Mouse (Mus musculus): ENCODE data around the gene Mmel1. TPM values are rescaled to one million over a fixed set of nuclear protein-coding genes. Genes with fewer than 3 reads are reported as not detected.

Mmel1 gene
- polyA plus RNA-seq, 1 experiment from 2014 or later: not detected

- Histone ChIP-seq H3K4me1 (replicated peaks; ENCODE audit: control insufficient read depth, insufficient read depth, low read length) (peaks cover 16% of the 10 kb centered on the region), H3K27me3 (replicated peaks; ENCODE audit: control insufficient read depth, insufficient read depth, low read length) (no peaks in the 10 kb centered on the region), H3K36me3 (ENCODE audit: control insufficient read depth, insufficient read depth, low read length) (no peaks in the 10 kb centered on the region), H3K9me3 (ENCODE audit: control insufficient read depth, low read length) (no peaks in the 10 kb centered on the region), H3K4me2 (ENCODE audit: low read length) (0 out of 2 replicates have a peak overlapping the region, but pooled peaks have one; percentile 8), H3K4me3 (ENCODE audit: low read depth, low read length) (no peak overlapping the region), H3K27ac (ENCODE audit: low read depth) (0 out of 2 replicates have a peak overlapping the region, but pooled peaks have one; percentile 47), H3K9ac (ENCODE audit: low read length) (no peak overlapping the region)
- ATAC-seq (replicated peaks; ENCODE audit: low FRiP score, low TSS enrichment, low read depth) (peak; percentile 72), DNase-seq (ENCODE audit: low spot score) (peak; percentile 89)
- WGBS: 44% methylated on average over 17 of the region's 17 CpGs
These were observed 38.4 kb downstream of the Mmel1 start for GRCm38 (mm10) chr4:154907833-154908232.

DNA sequence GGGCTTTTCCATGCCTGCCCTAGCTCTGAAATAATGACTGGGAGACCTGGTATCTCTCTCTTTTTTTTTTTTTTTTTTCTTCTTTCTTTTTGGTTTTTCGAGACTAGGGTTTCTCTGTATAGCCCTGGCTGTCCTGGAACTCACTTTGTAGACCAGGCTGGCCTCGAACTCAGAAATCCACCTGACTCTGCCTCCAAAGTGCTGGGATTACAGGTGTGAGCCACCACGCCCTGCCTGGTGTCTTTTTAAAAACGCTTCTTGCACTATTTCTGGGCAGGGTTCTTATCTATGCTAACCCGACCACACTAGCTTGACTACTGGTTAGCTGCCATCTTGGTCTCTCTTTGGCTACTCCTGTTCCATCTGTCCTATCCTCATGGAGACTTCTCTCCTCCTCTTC, 39.1 kb downstream of the Mmel1 start:
- peaks cover 16% of the 10 kb centered on the region for H3K4me1 ChIP-seq (replicated peaks; ENCODE audit: control insufficient read depth, insufficient read depth, low read length)
- H3K4me2 ChIP-seq (ENCODE audit: low read length): no peak overlapping the region
- no peak overlapping the region for H3K27ac ChIP-seq (ENCODE audit: low read depth)
- no peaks in the 10 kb centered on the region for H3K36me3 ChIP-seq (ENCODE audit: control insufficient read depth, insufficient read depth, low read length)
- H3K9ac ChIP-seq (ENCODE audit: low read length): no peak overlapping the region
- no peaks in the 10 kb centered on the region for H3K9me3 ChIP-seq (ENCODE audit: control insufficient read depth, low read length)
- ATAC-seq (replicated peaks; ENCODE audit: low FRiP score, low TSS enrichment, low read depth) (no peak), DNase-seq (ENCODE audit: low spot score) (no peak)
- no peaks in the 10 kb centered on the region for H3K27me3 ChIP-seq (replicated peaks; ENCODE audit: control insufficient read depth, insufficient read depth, low read length)
- H3K4me3 ChIP-seq (ENCODE audit: low read depth, low read length): no peak overlapping the region
- WGBS: 79% methylated on average over 5 of the region's 5 CpGs

GRCm38 (mm10) chr4:154910606-154911522, 41.5 kb downstream of the Mmel1 start:
- DNase-seq (ENCODE audit: low spot score) (no peak), ATAC-seq (replicated peaks; ENCODE audit: low FRiP score, low TSS enrichment, low read depth) (no peak)
- no peak overlapping the region for H3K27ac ChIP-seq (ENCODE audit: low read depth)
- H3K27me3 ChIP-seq (replicated peaks; ENCODE audit: control insufficient read depth, insufficient read depth, low read length): no peaks in the 10 kb centered on the region
- WGBS: 27% methylated on average over 15 of the region's 15 CpGs
- H3K4me1 ChIP-seq (replicated peaks; ENCODE audit: control insufficient read depth, insufficient read depth, low read length): peaks cover 16% of the 10 kb centered on the region
- H3K4me3 ChIP-seq (ENCODE audit: low read depth, low read length): no peak overlapping the region
- no peaks in the 10 kb centered on the region for H3K9me3 ChIP-seq (ENCODE audit: control insufficient read depth, low read length)
- H3K4me2 ChIP-seq (ENCODE audit: low read length): peak overlapping the region; percentile 22; the same call in 1 of the 2 replicates
- no peaks in the 10 kb centered on the region for H3K36me3 ChIP-seq (ENCODE audit: control insufficient read depth, insufficient read depth, low read length)
- peak overlapping the region; percentile 17; the same call in 1 of the 2 replicates for H3K9ac ChIP-seq (ENCODE audit: low read length)

- no peak overlapping the region for H3K9ac ChIP-seq (ENCODE audit: low read length)
- 58% methylated on average over 2 of the region's 2 CpGs for WGBS
- H3K27ac ChIP-seq (ENCODE audit: low read depth): no peak overlapping the region
- H3K9me3 ChIP-seq (ENCODE audit: control insufficient read depth, low read length): no peaks in the 10 kb centered on the region
- DNase-seq (ENCODE audit: low spot score) (no peak), ATAC-seq (replicated peaks; ENCODE audit: low FRiP score, low TSS enrichment, low read depth) (no peak)
- no peak overlapping the region for H3K4me2 ChIP-seq (ENCODE audit: low read length)
- no peaks in the 10 kb centered on the region for H3K27me3 ChIP-seq (replicated peaks; ENCODE audit: control insufficient read depth, insufficient read depth, low read length)
- H3K4me1 ChIP-seq (replicated peaks; ENCODE audit: control insufficient read depth, insufficient read depth, low read length): peaks cover 16% of the 10 kb centered on the region
- H3K4me3 ChIP-seq (ENCODE audit: low read depth, low read length): no peak overlapping the region
- no peaks in the 10 kb centered on the region for H3K36me3 ChIP-seq (ENCODE audit: control insufficient read depth, insufficient read depth, low read length)
These were observed 42.3 kb downstream of the Mmel1 start for GRCm38 (mm10) chr4:154911644-154912043.

DNA sequence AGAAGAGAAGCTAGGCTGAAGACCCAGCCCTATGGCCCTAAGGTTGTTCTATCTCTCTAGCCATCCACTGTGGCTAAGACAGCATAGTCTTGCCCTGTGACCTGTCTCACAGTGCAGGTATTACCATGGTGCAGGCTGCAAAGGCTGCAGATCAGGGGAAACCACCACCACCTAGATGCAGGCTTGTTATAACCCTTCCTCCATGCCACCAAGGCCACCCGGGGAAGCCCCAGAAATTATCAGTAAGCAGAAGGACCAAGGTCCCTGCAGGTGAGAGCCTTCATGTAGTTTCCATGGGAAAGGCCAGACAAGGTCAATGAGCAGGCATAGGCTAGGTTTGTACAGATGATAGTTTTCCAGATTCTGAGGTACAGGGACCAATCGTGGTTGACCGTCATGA, 44.5 kb downstream of the Mmel1 start:
- DNase-seq (ENCODE audit: low spot score) (no peak), ATAC-seq (replicated peaks; ENCODE audit: low FRiP score, low TSS enrichment, low read depth) (no peak)
- peaks cover 12% of the 10 kb centered on the region for H3K4me1 ChIP-seq (replicated peaks; ENCODE audit: control insufficient read depth, insufficient read depth, low read length)
- H3K9me3 ChIP-seq (ENCODE audit: control insufficient read depth, low read length): no peaks in the 10 kb centered on the region
- H3K27ac ChIP-seq (ENCODE audit: low read depth): no peak overlapping the region
- H3K27me3 ChIP-seq (replicated peaks; ENCODE audit: control insufficient read depth, insufficient read depth, low read length): no peaks in the 10 kb centered on the region
- H3K9ac ChIP-seq (ENCODE audit: low read length): no peak overlapping the region
- H3K4me3 ChIP-seq (ENCODE audit: low read depth, low read length): no peak overlapping the region
- H3K36me3 ChIP-seq (ENCODE audit: control insufficient read depth, insufficient read depth, low read length): no peaks in the 10 kb centered on the region
- no peak overlapping the region for H3K4me2 ChIP-seq (ENCODE audit: low read length)
- WGBS: 86% methylated on average over 3 of the region's 3 CpGs

DNA sequence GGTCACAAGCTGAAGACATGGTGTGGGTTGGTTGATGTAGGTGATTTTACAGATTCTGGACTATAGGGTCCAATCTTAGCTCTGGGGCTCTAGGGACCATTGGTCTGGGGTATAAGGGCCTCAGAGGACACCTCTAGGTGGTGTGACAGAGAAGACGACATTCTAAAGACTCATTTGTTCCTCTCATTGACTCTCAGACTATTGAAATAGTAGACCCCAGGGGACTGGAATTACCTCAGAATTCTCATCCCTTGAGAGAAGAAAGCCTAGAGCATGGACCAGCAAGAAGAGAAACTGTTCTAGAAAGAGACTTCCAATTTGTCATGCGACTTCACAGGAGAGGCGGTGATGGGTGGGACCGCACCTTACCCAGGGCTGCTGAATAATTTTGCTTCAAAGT, 44.9 kb downstream of the Mmel1 start:
- 89% methylated on average over 4 of the region's 4 CpGs for WGBS
- no peak overlapping the region for H3K9ac ChIP-seq (ENCODE audit: low read length)
- no peak overlapping the region for H3K27ac ChIP-seq (ENCODE audit: low read depth)
- no peak overlapping the region for H3K4me2 ChIP-seq (ENCODE audit: low read length)
- DNase-seq (ENCODE audit: low spot score) (no peak), ATAC-seq (replicated peaks; ENCODE audit: low FRiP score, low TSS enrichment, low read depth) (no peak)
- H3K27me3 ChIP-seq (replicated peaks; ENCODE audit: control insufficient read depth, insufficient read depth, low read length): no peaks in the 10 kb centered on the region
- H3K4me1 ChIP-seq (replicated peaks; ENCODE audit: control insufficient read depth, insufficient read depth, low read length): peaks cover 12% of the 10 kb centered on the region
- H3K36me3 ChIP-seq (ENCODE audit: control insufficient read depth, insufficient read depth, low read length): no peaks in the 10 kb centered on the region
- H3K4me3 ChIP-seq (ENCODE audit: low read depth, low read length): no peak overlapping the region
- H3K9me3 ChIP-seq (ENCODE audit: control insufficient read depth, low read length): no peaks in the 10 kb centered on the region

- DNase-seq (ENCODE audit: low spot score): no peak
- peaks cover 12% of the 10 kb centered on the region for H3K4me1 ChIP-seq (replicated peaks; ENCODE audit: control insufficient read depth, insufficient read depth, low read length)
- H3K4me2 ChIP-seq (ENCODE audit: low read length): no peak overlapping the region
- H3K36me3 ChIP-seq (ENCODE audit: control insufficient read depth, insufficient read depth, low read length): no peaks in the 10 kb centered on the region
- no peak overlapping the region for H3K9ac ChIP-seq (ENCODE audit: low read length)
- ATAC-seq (replicated peaks; ENCODE audit: low FRiP score, low TSS enrichment, low read depth): peak; percentile 71; the same call in 1 of the 2 replicates
- no peak overlapping the region for H3K27ac ChIP-seq (ENCODE audit: low read depth)
- no peaks in the 10 kb centered on the region for H3K27me3 ChIP-seq (replicated peaks; ENCODE audit: control insufficient read depth, insufficient read depth, low read length)
- no peak overlapping the region for H3K4me3 ChIP-seq (ENCODE audit: low read depth, low read length)
- WGBS: 62% methylated on average over 3 of the region's 3 CpGs
- H3K9me3 ChIP-seq (ENCODE audit: control insufficient read depth, low read length): no peaks in the 10 kb centered on the region
These were observed 45.3 kb downstream of the Mmel1 start for GRCm38 (mm10) chr4:154914707-154915106.

GRCm38 (mm10) chr4:154915286-154915685, 45.9 kb downstream of the Mmel1 start:
- no peak overlapping the region for H3K27ac ChIP-seq (ENCODE audit: low read depth)
- no peaks in the 10 kb centered on the region for H3K27me3 ChIP-seq (replicated peaks; ENCODE audit: control insufficient read depth, insufficient read depth, low read length)
- H3K9me3 ChIP-seq (ENCODE audit: control insufficient read depth, low read length): no peaks in the 10 kb centered on the region
- H3K9ac ChIP-seq (ENCODE audit: low read length): no peak overlapping the region
- peaks cover 12% of the 10 kb centered on the region for H3K4me1 ChIP-seq (replicated peaks; ENCODE audit: control insufficient read depth, insufficient read depth, low read length)
- no peak overlapping the region for H3K4me3 ChIP-seq (ENCODE audit: low read depth, low read length)
- no peak overlapping the region for H3K4me2 ChIP-seq (ENCODE audit: low read length)
- DNase-seq (ENCODE audit: low spot score) (no peak), ATAC-seq (replicated peaks; ENCODE audit: low FRiP score, low TSS enrichment, low read depth) (no peak)
- 79% methylated on average over 10 of the region's 10 CpGs for WGBS
- no peaks in the 10 kb centered on the region for H3K36me3 ChIP-seq (ENCODE audit: control insufficient read depth, insufficient read depth, low read length)

DNA sequence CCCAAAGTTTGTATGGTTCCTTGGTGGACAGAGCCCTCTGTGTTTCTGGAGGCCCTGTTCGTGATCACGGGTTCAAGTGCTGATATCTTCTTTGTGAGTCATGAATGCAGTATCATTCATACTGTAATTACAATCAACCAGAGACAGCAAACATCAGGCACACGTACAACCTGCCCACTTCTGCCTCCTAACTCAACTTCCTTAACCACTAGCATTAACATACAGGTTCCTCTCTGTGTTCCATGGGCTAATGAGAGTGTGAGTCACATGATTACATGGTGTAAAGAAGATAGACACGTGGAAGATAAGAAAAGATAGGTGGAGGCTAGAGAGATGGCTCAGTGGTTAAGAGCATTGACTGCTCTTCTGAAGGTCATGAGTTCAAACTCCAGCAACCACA, 47.3 kb downstream of the Mmel1 start:
- Histone ChIP-seq H3K4me1 (replicated peaks; ENCODE audit: control insufficient read depth, insufficient read depth, low read length) (peaks cover under 1% of the 10 kb centered on the region; the same call in 1 of the 2 replicates), H3K4me2 (ENCODE audit: low read length) (no peak overlapping the region), H3K9ac (ENCODE audit: low read length) (no peak overlapping the region), H3K4me3 (ENCODE audit: low read depth, low read length) (no peak overlapping the region), H3K27ac (ENCODE audit: low read depth) (no peak overlapping the region), H3K27me3 (replicated peaks; ENCODE audit: control insufficient read depth, insufficient read depth, low read length) (no peaks in the 10 kb centered on the region), H3K9me3 (ENCODE audit: control insufficient read depth, low read length) (no peaks in the 10 kb centered on the region), H3K36me3 (ENCODE audit: control insufficient read depth, insufficient read depth, low read length) (no peaks in the 10 kb centered on the region)
- WGBS: 84% methylated on average over 4 of the region's 4 CpGs
- ATAC-seq (replicated peaks; ENCODE audit: low FRiP score, low TSS enrichment, low read depth) (no peak), DNase-seq (ENCODE audit: low spot score) (no peak)

Measured in intestine, embryonic 14.5 days (tissue).